Mouse (Mus musculus) stomach, embryonic 14.5 days (tissue): ENCODE results near the gene Gm49321. TPM values are rescaled to one million over a fixed set of nuclear protein-coding genes. Genes with fewer than 3 reads are reported as not detected.

ENCODE experiments used
- ATAC-seq: fragments of 200-750 bp; cut with Nextera tagmentation; 2 replicates; pipeline ENCODE4 v1.8.0; 2017; ENCODE audit warnings: low read depth, moderate TSS enrichment; ENCODE audit not compliant: insufficient number of reproducible peaks, insufficient read depth, low FRiP score
- H3K27ac ChIP-seq: fragments of 300-500 bp; sonication (generic); 2 replicates; pipeline ENCODE4 v1.5.1; 2014; ENCODE audit warnings: mild to moderate bottlenecking, low read length, moderate library complexity, mixed read lengths
- H3K27me3 ChIP-seq: fragments of 300-500 bp; sonication (generic); 2 replicates; pipeline ENCODE4 v1.6.1; 2014; ENCODE audit warnings: low read length, control low read depth, mixed read lengths; ENCODE audit not compliant: control insufficient read depth, insufficient read depth
- H3K36me3 ChIP-seq: fragments of 300-500 bp; sonication (generic); 2 replicates; pipeline ENCODE4 v1.6.1; 2014; ENCODE audit warnings: mild to moderate bottlenecking, control low read depth, low read length, moderate library complexity, mixed read lengths; ENCODE audit not compliant: control insufficient read depth, insufficient read depth
- H3K4me1 ChIP-seq: fragments of 300-500 bp; sonication (generic); 2 replicates; pipeline ENCODE4 v1.6.1; 2014; ENCODE audit warnings: low read length, control low read depth, mixed read lengths; ENCODE audit not compliant: control insufficient read depth, insufficient read depth
- H3K4me2 ChIP-seq: fragments of 300-500 bp; sonication (generic); replicated peaks from 2 replicates; pipeline ENCODE4 v1.6.1; 2014; ENCODE audit warnings: low read depth, low read length, control low read depth
- H3K4me3 ChIP-seq: fragments of 300-500 bp; sonication (generic); 2 replicates; pipeline ENCODE4 v1.5.1; 2014; ENCODE audit warnings: low read depth, low read length, control low read depth
- H3K9ac ChIP-seq: fragments of 300-500 bp; sonication (generic); replicated peaks from 2 replicates; pipeline ENCODE4 v1.6.1; 2014; ENCODE audit warnings: low read depth, mild to moderate bottlenecking, control low read depth, low read length, moderate library complexity, mixed read lengths
- H3K9me3 ChIP-seq: fragments of 300-500 bp; sonication (generic); 2 replicates; pipeline ENCODE4 v1.6.1; 2016; ENCODE audit warnings: low read depth, low read length, control low read depth; ENCODE audit not compliant: control insufficient read depth
- WGBS: fragments of 180-500 bp; shearing (Covaris S2); extraction: QIAGEN DNeasy Blood & Tissue Kit; methylation state at CpG from one replicate; pipeline ENCODE4 v1.1.7; 2014; 5-methylcytosine and 5-hydroxymethylcytosine counted together
- polyA plus RNA-seq: library from polyadenylated mRNA; unstranded; fragments of >200 nt; fragmentation: Nextera tagmentation; extraction: Ambion mirVana; gene quantifications from 2 replicates; pipeline ENCODE4 v1.2.1, GENCODE M21; 2014

Gene Gm49321
- 11.6 and 16.1 TPM in 2 replicates for polyA plus RNA-seq

DNA sequence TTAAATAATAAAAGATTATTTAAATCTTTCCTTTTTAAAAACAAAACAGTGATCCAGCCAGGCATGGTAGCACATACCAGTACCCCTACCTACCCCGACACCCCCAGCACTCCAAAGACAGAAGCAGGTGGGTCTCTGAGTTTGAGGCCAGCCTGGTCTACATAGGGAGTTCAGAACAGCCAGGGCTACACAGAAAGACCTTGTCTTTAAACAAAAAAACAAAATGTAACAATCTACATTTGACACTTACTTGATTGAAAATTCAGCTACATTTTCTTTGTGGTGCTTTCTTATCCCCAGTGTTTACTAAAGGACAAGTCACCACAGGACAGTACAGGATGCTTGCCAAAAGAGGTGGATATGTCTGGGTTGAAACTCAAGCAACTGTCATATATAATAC lies at the start of gene Gm49321:
Gm49321 (plus strand) TSS at position 301 of the 400 bp plus-strand sequence.
- whole genome bisulfite sequencing = 86% methylated on average over 1 of the region's 1 CpGs
- Histone ChIP-seq H3K36me3 (peaks cover 54% of the 10 kb centered on the region), H3K4me2 (no peak within 1 kb of the TSS), H3K4me1 (no peaks in the 10 kb centered on the region), H3K27ac (no peak within 1 kb of the TSS), H3K4me3 (no peak within 1 kb of the TSS), H3K9ac (no peak within 1 kb of the TSS), H3K9me3 (no peaks in the 10 kb centered on the region), H3K27me3 (no peaks in the 10 kb centered on the region)
- no peak for ATAC-seq

- Histone ChIP-seq H3K9ac (no peak overlapping the region), H3K4me3 (no peak overlapping the region), H3K27me3 (no peaks in the 10 kb centered on the region), H3K9me3 (no peaks in the 10 kb centered on the region), H3K4me1 (peaks cover 2% of the 10 kb centered on the region; the same call in 1 of the 2 replicates), H3K27ac (no peak overlapping the region), H3K36me3 (no peaks in the 10 kb centered on the region), H3K4me2 (no peak overlapping the region)
- no peak for ATAC-seq
- WGBS = 88% methylated on average over 8 of the region's 8 CpGs
These were observed 49.3 kb upstream of the Gm49321 start for GRCm38 (mm10) chr12:73888003-73888783.

DNA sequence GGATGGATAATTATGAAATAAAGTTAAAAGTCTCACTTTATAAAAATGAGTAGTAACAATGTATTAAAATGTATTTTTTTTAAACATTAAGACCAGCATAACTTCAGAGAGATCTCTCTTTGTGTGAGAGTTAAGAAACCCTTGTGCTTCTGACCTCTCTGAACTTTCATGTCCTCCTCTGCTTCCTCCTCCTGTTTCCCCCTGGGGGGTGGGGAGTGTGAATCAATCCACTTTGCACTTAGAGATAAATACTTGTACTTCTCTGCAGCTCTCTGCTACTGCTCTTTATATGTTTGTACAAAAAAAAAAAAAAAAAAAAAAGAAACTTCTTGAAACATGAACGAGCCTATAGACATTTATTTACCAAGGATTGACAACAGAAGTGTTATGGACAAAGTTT lies 47.9 kb upstream of the Gm49321 start:
- Histone ChIP-seq H3K9ac (no peak overlapping the region), H3K4me3 (no peak overlapping the region)
- 28% methylated on average over 1 of the region's 1 CpGs for WGBS

GRCm38 (mm10) chr12:73890086-73890485 lies 47.4 kb upstream of the Gm49321 start:
- Histone ChIP-seq H3K9ac (no peak overlapping the region), H3K27ac (no peak overlapping the region), H3K4me3 (no peak overlapping the region), H3K27me3 (no peaks in the 10 kb centered on the region), H3K4me2 (no peak overlapping the region), H3K36me3 (no peaks in the 10 kb centered on the region), H3K4me1 (no peaks in the 10 kb centered on the region), H3K9me3 (no peaks in the 10 kb centered on the region)
- ATAC-seq = no peak
- WGBS = 75% methylated on average over 3 of the region's 3 CpGs

More for the DNA sequence above, 47.9 kb upstream of the Gm49321 start:
- Histone ChIP-seq H3K27me3 (no peaks in the 10 kb centered on the region), H3K27ac (no peak overlapping the region), H3K4me1 (no peaks in the 10 kb centered on the region), H3K4me2 (no peak overlapping the region), H3K9me3 (no peaks in the 10 kb centered on the region), H3K36me3 (no peaks in the 10 kb centered on the region)
- ATAC-seq = no peak

DNA sequence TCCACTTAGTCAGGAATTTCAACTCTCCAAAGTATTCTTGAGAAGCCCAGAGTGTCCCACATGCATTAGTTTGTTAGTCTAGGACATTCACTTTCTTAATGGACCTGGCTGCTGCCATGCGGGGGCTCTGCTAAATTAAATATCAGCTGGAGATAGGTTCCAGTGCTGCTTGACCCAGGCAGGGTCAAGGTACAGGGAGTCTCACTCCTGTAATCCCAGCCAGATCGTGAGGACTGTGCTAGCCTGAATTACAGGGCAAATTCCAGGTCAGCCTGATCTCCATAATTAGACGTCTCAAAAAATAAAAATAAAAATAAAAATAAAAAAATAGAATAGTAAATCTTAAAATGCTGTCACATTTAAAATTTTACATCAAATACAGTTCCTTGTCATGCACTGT lies 44.8 kb upstream of the Gm49321 start:
- H3K9me3 ChIP-seq = no peaks in the 10 kb centered on the region
- no peak overlapping the region for H3K4me3 ChIP-seq
- H3K4me1 ChIP-seq = no peaks in the 10 kb centered on the region
- no peak overlapping the region for H3K4me2 ChIP-seq
- ATAC-seq = no peak
- WGBS = 54% methylated on average over 3 of the region's 3 CpGs
- H3K9ac ChIP-seq = no peak overlapping the region
- no peaks in the 10 kb centered on the region for H3K27me3 ChIP-seq
- no peak overlapping the region for H3K27ac ChIP-seq
- no peaks in the 10 kb centered on the region for H3K36me3 ChIP-seq

DNA sequence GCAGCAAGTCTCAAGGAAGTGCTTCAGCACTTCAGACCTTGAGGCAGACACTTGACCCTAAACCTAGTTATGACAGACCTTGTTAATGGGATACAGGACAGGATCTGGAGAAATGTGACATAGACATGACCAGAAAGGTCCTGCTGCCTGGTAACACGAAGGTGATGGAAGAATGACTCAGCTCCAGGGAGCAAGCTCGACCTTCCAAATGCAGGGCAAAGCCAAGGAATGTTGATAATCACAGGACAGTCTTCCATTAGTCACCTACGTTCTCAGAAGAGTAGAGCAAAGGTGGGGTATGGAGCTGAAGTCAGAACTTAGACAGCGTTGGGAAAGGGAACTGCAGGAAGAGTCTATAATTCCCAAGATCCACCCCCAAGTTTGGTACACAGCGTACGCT lies 42.6 kb upstream of the Gm49321 start:
- Histone ChIP-seq H3K4me3 (no peak overlapping the region), H3K27ac (no peak overlapping the region), H3K4me2 (no peak overlapping the region), H3K36me3 (no peaks in the 10 kb centered on the region), H3K27me3 (no peaks in the 10 kb centered on the region), H3K9me3 (no peaks in the 10 kb centered on the region), H3K9ac (no peak overlapping the region), H3K4me1 (no peaks in the 10 kb centered on the region)
- ATAC-seq = no peak
- WGBS = 68% methylated on average over 6 of the region's 6 CpGs

DNA sequence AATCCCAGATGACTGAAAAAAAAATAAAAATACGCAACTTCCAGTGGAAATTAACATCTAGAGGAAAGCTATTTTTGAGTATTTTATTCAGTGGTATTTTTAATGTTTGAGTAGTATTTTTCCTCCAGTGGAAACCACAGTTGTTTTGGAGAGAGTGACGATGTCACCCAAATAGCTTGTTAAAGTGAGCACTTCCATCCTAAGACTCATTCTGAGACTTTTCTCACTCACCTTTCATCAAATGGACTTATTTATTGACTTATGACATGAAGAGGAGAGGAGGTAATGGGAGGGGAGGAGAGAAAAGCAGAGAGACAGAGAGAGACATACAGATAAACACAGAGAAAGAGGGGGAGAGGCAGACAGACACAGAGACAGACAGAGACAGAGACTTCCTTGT lies 41.8 kb upstream of the Gm49321 start:
- Histone ChIP-seq H3K27me3 (no peaks in the 10 kb centered on the region), H3K4me2 (no peak overlapping the region), H3K4me3 (no peak overlapping the region), H3K36me3 (no peaks in the 10 kb centered on the region), H3K27ac (no peak overlapping the region), H3K4me1 (no peaks in the 10 kb centered on the region), H3K9me3 (no peaks in the 10 kb centered on the region), H3K9ac (no peak overlapping the region)
- ATAC-seq = no peak
- WGBS = 86% methylated on average over 2 of the region's 2 CpGs

- no peak for ATAC-seq
- no peak overlapping the region for H3K27ac ChIP-seq
- H3K9ac ChIP-seq = no peak overlapping the region
- 70% methylated on average over 3 of the region's 3 CpGs for WGBS
- no peaks in the 10 kb centered on the region for H3K36me3 ChIP-seq
- no peaks in the 10 kb centered on the region for H3K9me3 ChIP-seq
- no peaks in the 10 kb centered on the region for H3K4me1 ChIP-seq
- no peak overlapping the region for H3K4me3 ChIP-seq
- no peaks in the 10 kb centered on the region for H3K27me3 ChIP-seq
- no peak overlapping the region for H3K4me2 ChIP-seq
These were observed 41.0 kb upstream of the Gm49321 start for GRCm38 (mm10) chr12:73896471-73896870.

DNA sequence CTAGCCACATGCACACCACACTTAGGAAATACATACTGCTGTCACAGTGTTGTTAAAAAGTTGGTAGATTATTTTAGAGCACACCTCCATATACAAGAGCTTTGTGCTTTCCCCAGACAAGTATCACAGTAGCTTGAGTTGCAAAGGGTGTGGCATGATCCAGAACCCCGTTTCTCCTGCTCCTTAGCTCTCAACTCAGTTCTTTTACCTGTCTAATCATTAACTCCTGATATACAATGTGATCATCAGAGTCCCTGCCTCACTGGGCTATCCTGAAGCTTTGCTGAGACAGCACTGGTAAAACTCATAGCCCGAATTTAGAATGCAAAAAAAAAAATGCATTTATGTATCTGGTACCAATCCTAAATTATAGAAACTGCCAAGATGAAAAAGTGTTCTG lies 39.2 kb upstream of the Gm49321 start:
- H3K27me3 ChIP-seq = no peaks in the 10 kb centered on the region
- WGBS = 64% methylated on average over 2 of the region's 2 CpGs
- H3K4me3 ChIP-seq = no peak overlapping the region
- H3K4me2 ChIP-seq = no peak overlapping the region
- H3K36me3 ChIP-seq = no peaks in the 10 kb centered on the region
- no peak overlapping the region for H3K27ac ChIP-seq
- no peak for ATAC-seq
- no peaks in the 10 kb centered on the region for H3K4me1 ChIP-seq
- H3K9ac ChIP-seq = no peak overlapping the region
- H3K9me3 ChIP-seq = no peaks in the 10 kb centered on the region
